Comparison of ENCODE assay signal across 8 mouse cellular contexts in the genomic region with DNA sequence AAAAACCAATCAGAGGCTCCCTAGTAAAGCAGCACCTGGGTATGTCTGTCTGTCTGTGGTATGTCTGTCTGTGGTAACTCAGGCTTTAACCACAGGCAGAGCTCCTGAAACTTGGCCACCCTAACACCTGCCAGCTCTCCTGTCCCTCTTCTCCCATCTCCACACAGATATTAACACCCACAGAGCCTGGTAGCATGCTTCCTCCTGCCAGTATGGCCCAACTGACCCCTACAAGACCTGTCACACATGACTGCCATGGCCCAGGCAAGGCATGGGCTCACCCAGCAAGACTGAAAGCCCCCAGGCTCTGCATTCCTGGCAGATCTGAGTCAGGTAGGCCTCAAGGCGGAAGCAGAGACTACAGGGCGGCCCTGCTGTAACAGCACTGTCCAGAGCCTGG. TPM values are rescaled to one million over a fixed set of nuclear protein-coding genes. Genes with fewer than 3 reads are reported as not detected.
A peak's percentile ranks its signal among the peaks of the same experiment; 100 is the strongest.
DNase-seq lines count a peak whose midpoint lies in the region; ATAC-seq and TF ChIP-seq lines count a peak whose summit lies in the region.

No protein-coding gene starts in this region.

- no peaks in the 10 kb centered on the region for H3K27me3 ChIP-seq in heart, embryonic 12.5 days (replicated peaks)
- no peaks in the 10 kb centered on the region for H3K27me3 ChIP-seq in CH12.LX (replicated peaks)
- no peaks in the 10 kb centered on the region for H3K27me3 ChIP-seq in forebrain, postnatal 0 days (ENCODE audit: insufficient read depth, low read length)
- H3K27me3 ChIP-seq in liver, embryonic 15.5 days: no peaks in the 10 kb centered on the region

- peaks cover 33% of the 10 kb centered on the region for H3K79me2 ChIP-seq in CH12.LX (replicated peaks; ENCODE audit: control insufficient read depth, extremely low read depth, insufficient read depth, poor library complexity, severe bottlenecking)

- TF ChIP-seq EP300 in CH12.LX (IDR thresholded peaks at IDR 0.05; ENCODE audit: low read length): peak; percentile 67; the same call in 1 of the 2 replicates

- no peak for DNase-seq in heart, adult 18-20 months
- peak; percentile 72 for DNase-seq in CH12.LX (ENCODE audit: extremely low read depth)
- DNase-seq in forebrain, postnatal 0 days: no peak
- no peak for DNase-seq in right cerebral cortex, postnatal 25 days
- DNase-seq in right cerebral cortex, adult 2 months (ENCODE audit: low spot score in 2 of 2): no peak
- no peak for DNase-seq in embryo, embryonic 10.5 days (ENCODE audit: low spot score)

- in situ Hi-C loops in CH12.LX (cut with MboI; ENCODE audit: low pct_ligation_motif_present, low pct_unique_long_range_greater_than_20kb, low sequenced_read_pairs): no loop called here

- peak overlapping the region; percentile 81 for H3K4me2 ChIP-seq in heart, embryonic 12.5 days
- H3K4me2 ChIP-seq in CH12.LX (ENCODE audit: insufficient read depth, low read depth, poor library complexity, severe bottlenecking): peak overlapping the region; percentile 79
- H3K4me2 ChIP-seq in forebrain, postnatal 0 days (ENCODE audit: low read depth): peak overlapping the region; percentile 89
- peak overlapping the region; percentile 99 for H3K4me2 ChIP-seq in liver, embryonic 15.5 days

- H3K4me3 ChIP-seq in heart, embryonic 12.5 days: peak overlapping the region; percentile 71
- peak overlapping the region; percentile 73 to 97 (median 96) for H3K4me3 ChIP-seq in CH12.LX (replicated peaks in 1 of 3; ENCODE audit: low read depth in 2 of 3, low read length in 2 of 3, poor library complexity in 1 of 3)
- H3K4me3 ChIP-seq in forebrain, postnatal 0 days (ENCODE audit: low read depth, low read length): peak overlapping the region; percentile 67
- peak overlapping the region; percentile 73 for H3K4me3 ChIP-seq in liver, embryonic 15.5 days (replicated peaks)

- H3K36me3 ChIP-seq in heart, embryonic 12.5 days: peaks cover 47% of the 10 kb centered on the region
- H3K36me3 ChIP-seq in CH12.LX (replicated peaks in 1 of 2; ENCODE audit: control insufficient read depth in 1 of 2, insufficient read depth in 1 of 2, low read length in 1 of 2): peaks cover 38 to 58% of the 10 kb centered on the region in 2 experiments
- peaks cover 38% of the 10 kb centered on the region for H3K36me3 ChIP-seq in forebrain, postnatal 0 days (ENCODE audit: insufficient read depth)
- H3K36me3 ChIP-seq in liver, embryonic 15.5 days (replicated peaks): peaks cover 47% of the 10 kb centered on the region

- no peak for TF ChIP-seq RAD21 in CH12.LX (IDR thresholded peaks at IDR 0.05; ENCODE audit: low read depth, low read length)

- H3K9ac ChIP-seq in heart, embryonic 12.5 days: peak overlapping the region; percentile 91
- peak overlapping the region; percentile 68 for H3K9ac ChIP-seq in CH12.LX (ENCODE audit: insufficient read depth, low read depth)
- peak overlapping the region; percentile 89 for H3K9ac ChIP-seq in forebrain, postnatal 0 days
- H3K9ac ChIP-seq in liver, embryonic 15.5 days: peak overlapping the region; percentile 86

- ATAC-seq in heart, embryonic 12.5 days (ENCODE audit: insufficient number of reproducible peaks, low FRiP score): no peak
- ATAC-seq in forebrain, postnatal 0 days: no peak
- no peak for ATAC-seq in liver, embryonic 15.5 days (ENCODE audit: insufficient read depth)

- H3K27ac ChIP-seq in heart, embryonic 12.5 days (ENCODE audit: poor library complexity, severe bottlenecking): peak overlapping the region; percentile 93
- H3K27ac ChIP-seq in CH12.LX (ENCODE audit: insufficient read depth, low read depth): peak overlapping the region; percentile 91
- H3K27ac ChIP-seq in forebrain, postnatal 0 days (ENCODE audit: low read depth, low read length): peak overlapping the region; percentile 96
- H3K27ac ChIP-seq in liver, embryonic 15.5 days (replicated peaks): peak overlapping the region; percentile 82

- TF ChIP-seq CTCF in CH12.LX (conservative IDR thresholded peaks at IDR 0.05 in 1 of 2, IDR thresholded peaks at IDR 0.05 in 1 of 2; ENCODE audit: low read depth in 2 of 2, low read length in 2 of 2): no peak
- TF ChIP-seq CTCF in forebrain, postnatal 0 days (IDR thresholded peaks at IDR 0.05; ENCODE audit: low read depth): no peak

- no peak; the same call in 1 of the 2 replicates for TF ChIP-seq POLR2A in CH12.LX (IDR thresholded peaks at IDR 0.05; ENCODE audit: low read depth, low read length)

- peaks cover 42% of the 10 kb centered on the region for H3K4me1 ChIP-seq in heart, embryonic 12.5 days (replicated peaks)
- peaks cover 24 to 58% of the 10 kb centered on the region in 2 experiments for H3K4me1 ChIP-seq in CH12.LX (ENCODE audit: control insufficient read depth in 1 of 2, insufficient read depth in 2 of 2)
- peaks cover 13% of the 10 kb centered on the region for H3K4me1 ChIP-seq in forebrain, postnatal 0 days (ENCODE audit: insufficient read depth)
- H3K4me1 ChIP-seq in liver, embryonic 15.5 days (replicated peaks): peaks cover 94% of the 10 kb centered on the region

- 73% methylated on average over 2 of the region's 2 CpGs for whole genome bisulfite sequencing in heart, embryonic 12.5 days
- WGBS in forebrain, postnatal 0 days: 85% methylated on average over 2 of the region's 2 CpGs
- 88% methylated on average over 2 of the region's 2 CpGs for WGBS in liver, embryonic 15.5 days (ENCODE audit: insufficient replicate concordance)

- dilution Hi-C loops in CH12.LX (cut with MboI; ENCODE audit: extremely low pct_ligation_motif_present, extremely low pct_unique_long_range_greater_than_20kb, low sequenced_read_pairs): no loop called here

- H3K9me3 ChIP-seq in heart, embryonic 12.5 days (replicated peaks): no peaks in the 10 kb centered on the region
- no peaks in the 10 kb centered on the region for H3K9me3 ChIP-seq in CH12.LX (replicated peaks; ENCODE audit: low read length)
- no peaks in the 10 kb centered on the region for H3K9me3 ChIP-seq in forebrain, postnatal 0 days (ENCODE audit: low read length)
- no peaks in the 10 kb centered on the region for H3K9me3 ChIP-seq in liver, embryonic 15.5 days (replicated peaks)

TF ChIP-seq in CH12.LX, 34 proteins besides CTCF, POLR2A, EP300 and RAD21 (continues in another document):
- peak; percentile 17; the same call in 1 of the 2 replicates for TF ChIP-seq POLR2AphosphoS2 (IDR thresholded peaks at IDR 0.05; ENCODE audit: low read depth, low read length)
- 0 out of 2 replicates have a peak, but pooled peaks have one; percentile 21 for TF ChIP-seq BHLHE40 (IDR thresholded peaks at IDR 0.05; ENCODE audit: low read depth, low read length)
- TF ChIP-seq MYC (IDR thresholded peaks at IDR 0.05; ENCODE audit: low read depth, low read length): no peak
- TF ChIP-seq MEF2A (IDR thresholded peaks at IDR 0.05; ENCODE audit: borderline replicate concordance, low read depth, low read length): no peak; the same call in 1 of the 2 replicates

RNA-seq across cellular contexts. Expression of a gene that starts 2.3 kb away (rescaled TPM):
- 51.8 and 52.5 TPM in 2 replicates for polyA plus RNA-seq in heart, embryonic 12.5 days (2016; fragmentation: Nextera tagmentation; extraction: Ambion mirVana)
- total RNA-seq in heart, adult 18-20 months (2021): 1 to 10 TPM; 3.2 to 4.6 TPM
- total RNA-seq in CH12.LX (2012; rRNA removed) (47.9 and 55.9 TPM in 2 replicates), CH12.LX (2014; rRNA removed) (17.1 and 20.8 TPM in 2 replicates)
- 52.9 and 68.7 TPM in 2 replicates for polyA plus RNA-seq in CH12.LX (2012; ENCODE audit: insufficient read length, low read depth)
- 99.0 and 107 TPM in 2 replicates for total RNA-seq in forebrain, postnatal 0 days (2014; rRNA removed)
- 104 and 131 TPM in 2 replicates for polyA plus RNA-seq in forebrain, postnatal 0 days (2015; fragmentation: Nextera tagmentation; extraction: Ambion mirVana)
- polyA plus RNA-seq in liver, embryonic 15.5 days (2015; fragmentation: Nextera tagmentation; extraction: Ambion mirVana): 27.5 and 32.4 TPM in 2 replicates

RNA-seq across cellular contexts. Expression of a gene that starts 13.4 kb away (rescaled TPM):
- polyA plus RNA-seq in heart, embryonic 12.5 days (2016; fragmentation: Nextera tagmentation; extraction: Ambion mirVana): 12.1 and 16.5 TPM in 2 replicates
- 1 to 10 TPM; 1.7 to 2.6 TPM for total RNA-seq in heart, adult 18-20 months (2021)
- 6.7 and 7.4 TPM in 2 replicates for total RNA-seq in CH12.LX (2012; rRNA removed)
- total RNA-seq in CH12.LX (2014; rRNA removed): 6.1 and 7.1 TPM in 2 replicates
- polyA plus RNA-seq in CH12.LX (2012; ENCODE audit: insufficient read length, low read depth): 8.3 and 9.9 TPM in 2 replicates
- total RNA-seq in forebrain, postnatal 0 days (2014; rRNA removed): 4.7 and 6.1 TPM in 2 replicates
- 5.5 and 5.7 TPM in 2 replicates for polyA plus RNA-seq in forebrain, postnatal 0 days (2015; fragmentation: Nextera tagmentation; extraction: Ambion mirVana)
- polyA plus RNA-seq in liver, embryonic 15.5 days (2015; fragmentation: Nextera tagmentation; extraction: Ambion mirVana): 8.1 and 11.4 TPM in 2 replicates

RNA-seq across cellular contexts. Expression of a gene that starts 13.5 kb away (rescaled TPM):
- polyA plus RNA-seq in heart, embryonic 12.5 days (2016; fragmentation: Nextera tagmentation; extraction: Ambion mirVana): 11.7 and 14.2 TPM in 2 replicates
- 10 to 100 TPM in 1 of 2 experiments, 1 to 10 TPM in 1; 3.2 to 10.6 TPM for total RNA-seq in heart, adult 18-20 months (2021)
- 16.4 and 20.3 TPM in 2 replicates for total RNA-seq in CH12.LX (2012; rRNA removed)
- total RNA-seq in CH12.LX (2014; rRNA removed): 18.2 and 20.3 TPM in 2 replicates
- 15.6 and 19.1 TPM in 2 replicates for polyA plus RNA-seq in CH12.LX (2012; ENCODE audit: insufficient read length, low read depth)
- total RNA-seq in forebrain, postnatal 0 days (2014; rRNA removed): 15.3 and 22.0 TPM in 2 replicates
- polyA plus RNA-seq in forebrain, postnatal 0 days (2015; fragmentation: Nextera tagmentation; extraction: Ambion mirVana): 13.9 and 19.0 TPM in 2 replicates
- polyA plus RNA-seq in liver, embryonic 15.5 days (2015; fragmentation: Nextera tagmentation; extraction: Ambion mirVana): 43.3 and 44.5 TPM in 2 replicates

RNA-seq across cellular contexts. Expression of a gene that starts 20.3 kb away (rescaled TPM):
- polyA plus RNA-seq in heart, embryonic 12.5 days (2016; fragmentation: Nextera tagmentation; extraction: Ambion mirVana): 847 and 859 TPM in 2 replicates
- 100 to 1,000 TPM; 866 to 935 TPM for total RNA-seq in heart, adult 18-20 months (2021)
- 3,714 and 3,939 TPM in 2 replicates for total RNA-seq in CH12.LX (2012; rRNA removed)
- total RNA-seq in CH12.LX (2014; rRNA removed): 3,235 and 3,361 TPM in 2 replicates
- 2,992 and 3,119 TPM in 2 replicates for polyA plus RNA-seq in CH12.LX (2012; ENCODE audit: insufficient read length, low read depth)
- total RNA-seq in forebrain, postnatal 0 days (2014; rRNA removed): 772 and 968 TPM in 2 replicates
- polyA plus RNA-seq in forebrain, postnatal 0 days (2015; fragmentation: Nextera tagmentation; extraction: Ambion mirVana): 938 and 1,223 TPM in 2 replicates
- polyA plus RNA-seq in liver, embryonic 15.5 days (2015; fragmentation: Nextera tagmentation; extraction: Ambion mirVana): 569 and 671 TPM in 2 replicates

RNA-seq across cellular contexts. Expression of a gene that starts 25.2 kb away (rescaled TPM):
- polyA plus RNA-seq in heart, embryonic 12.5 days (2016; fragmentation: Nextera tagmentation; extraction: Ambion mirVana): 53.3 and 54.6 TPM in 2 replicates
- 10 to 100 TPM in 1 of 2 experiments, 1 to 10 TPM in 1; 6.4 to 11.4 TPM for total RNA-seq in heart, adult 18-20 months (2021)
- total RNA-seq in CH12.LX (2012; rRNA removed): 0.17 and 0.25 TPM in 2 replicates
- total RNA-seq in CH12.LX (2014; rRNA removed): 0.50 TPM in 1 of 2 replicates, not detected in the other
- polyA plus RNA-seq in CH12.LX (2012; ENCODE audit: insufficient read length, low read depth): 0.49 and 1.4 TPM in 2 replicates
- 76.9 and 83.5 TPM in 2 replicates for total RNA-seq in forebrain, postnatal 0 days (2014; rRNA removed)
- polyA plus RNA-seq in forebrain, postnatal 0 days (2015; fragmentation: Nextera tagmentation; extraction: Ambion mirVana): 50.8 and 55.5 TPM in 2 replicates
- polyA plus RNA-seq in liver, embryonic 15.5 days (2015; fragmentation: Nextera tagmentation; extraction: Ambion mirVana): 15.2 and 16.3 TPM in 2 replicates
